Mouse (Mus musculus) left cerebral cortex, adult 8-10 months (tissue): Measurements from ENCODE around the gene Clnk. TPM values are rescaled to one million over a fixed set of nuclear protein-coding genes. Genes with fewer than 3 reads are reported as not detected.

Experiments used
- DNase-seq, 2 experiments: peaks; one replicate each; pipeline ENCODE4 v3.0.0; 2022; ENCODE audit warnings: low spot score in 2 of 2
- total RNA-seq, 4 experiments: library from RNA; stranded (reverse); gene quantifications; 2 replicates each; pipeline ENCODE4 v1.2.4; 2022

Clnk gene
- total RNA-seq, 4 experiments from 2014 or later: 0.22 to 0.39 (median 0.23) TPM; not detected in 1

GRCm38 (mm10) chr5:38857591-38857990 is 19.0 kb downstream of the Clnk start:
- DNase-seq: no peak

DNA sequence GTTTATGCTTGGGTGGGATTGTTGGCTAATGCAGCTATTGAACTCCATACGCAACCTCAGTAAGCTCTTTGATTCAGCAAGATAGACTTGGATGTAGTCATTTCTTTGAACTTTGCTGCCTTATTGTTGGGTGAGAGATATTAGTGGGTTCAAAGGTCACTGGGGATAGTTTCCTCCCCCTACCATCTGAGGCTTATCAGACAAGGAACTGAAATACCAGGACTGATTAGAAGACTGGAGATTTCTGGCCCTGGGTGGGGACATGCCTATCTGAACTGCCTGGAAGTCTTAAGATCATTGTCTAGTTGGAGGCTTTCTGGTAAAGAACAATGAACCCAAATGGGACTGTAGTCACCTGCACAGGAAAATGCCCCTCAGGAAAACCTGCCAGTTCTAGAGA is 26.4 kb downstream of the Clnk start:
- DNase-seq: no peak

DNA sequence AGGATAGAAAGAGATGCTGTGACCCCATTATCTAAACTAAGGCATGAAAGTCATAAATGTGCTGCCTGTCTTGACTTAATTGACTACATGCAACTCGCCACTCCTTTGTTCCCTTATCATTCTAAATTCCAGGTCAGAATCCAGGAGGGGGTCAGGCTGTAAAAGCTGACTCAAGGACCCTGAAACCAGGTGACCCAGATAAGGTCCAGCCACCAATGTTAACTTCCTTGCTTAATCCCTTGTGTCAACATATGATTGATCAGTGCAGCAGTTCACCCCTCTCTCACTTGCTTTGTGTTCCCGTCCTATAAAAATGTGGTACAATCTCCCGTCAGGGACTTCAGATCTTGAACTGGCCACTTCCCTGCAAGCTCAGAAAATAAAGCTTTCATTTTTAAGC is 31.1 kb downstream of the Clnk start:
- no peak for DNase-seq

- DNase-seq: no peak
These were observed 32.3 kb downstream of the Clnk start for GRCm38 (mm10) chr5:38844312-38844711.

DNA sequence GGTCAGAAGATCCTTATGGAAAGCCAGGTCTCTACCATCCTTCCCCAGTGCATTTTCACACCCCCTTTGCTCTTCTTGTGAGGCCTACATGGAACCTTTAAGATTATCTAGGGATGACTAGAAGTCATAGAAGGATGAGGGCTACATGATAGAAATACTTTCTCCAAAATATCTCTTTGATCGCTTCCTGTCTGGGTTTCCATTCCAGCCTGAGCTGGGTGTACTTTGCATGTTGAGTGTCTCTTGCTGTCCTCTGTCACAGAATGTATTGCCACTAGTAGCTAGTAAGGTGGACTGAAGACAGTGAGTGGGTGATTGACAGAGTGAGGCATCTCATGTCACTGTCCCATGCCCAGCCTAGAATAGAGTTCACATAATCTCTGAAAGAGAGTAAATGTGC is 36.6 kb downstream of the Clnk start:
- DNase-seq: no peak

GRCm38 (mm10) chr5:38827310-38827709 is 49.3 kb downstream of the Clnk start:
- no peak for DNase-seq

DNA sequence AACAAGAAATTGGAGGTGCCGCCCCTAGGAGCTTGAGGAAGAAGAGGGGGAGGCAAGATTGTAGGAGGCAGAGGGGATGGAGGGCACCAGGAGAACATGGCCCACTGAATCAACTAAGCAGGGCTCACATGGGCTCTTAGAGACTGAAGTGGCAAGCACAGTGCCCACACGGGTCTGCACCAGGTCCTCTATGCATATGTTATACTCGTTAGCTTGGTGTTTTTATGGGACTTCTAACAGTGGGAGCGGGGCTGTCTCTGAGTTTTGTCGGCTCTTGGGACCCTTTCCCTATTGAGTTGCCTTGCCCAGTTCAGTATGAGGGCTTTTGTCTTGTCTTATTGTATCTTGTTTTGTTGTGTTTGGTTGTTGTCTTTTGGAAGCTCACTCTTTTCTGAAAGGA is 50.0 kb downstream of the Clnk start:
- DNase-seq: no peak

GRCm38 (mm10) chr5:38824132-38824965 is 52.3 kb downstream of the Clnk start:
- no peak for DNase-seq

GRCm38 (mm10) chr5:38813391-38814109 is 63.1 kb downstream of the Clnk start:
- DNase-seq: no peak

DNA sequence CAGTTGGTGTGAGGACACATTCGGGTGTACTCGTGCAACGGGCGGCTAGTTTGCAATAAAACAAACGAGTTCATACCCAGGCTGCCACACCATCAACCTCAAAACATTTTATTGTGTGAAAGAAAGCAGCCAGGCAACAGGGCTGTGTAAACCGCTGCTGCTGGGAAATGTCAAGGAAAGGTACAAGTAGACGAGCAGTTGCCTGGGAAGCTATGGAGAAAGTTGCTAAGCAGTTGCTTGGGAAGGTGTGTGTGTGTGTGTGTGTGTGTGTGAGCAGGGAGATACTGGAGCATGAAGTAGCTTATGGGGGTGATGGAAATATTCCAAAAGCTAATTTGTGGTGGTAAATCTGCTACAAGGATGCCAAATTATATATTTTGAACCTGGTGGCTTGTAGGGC is 63.7 kb downstream of the Clnk start:
- DNase-seq: no peak

DNA sequence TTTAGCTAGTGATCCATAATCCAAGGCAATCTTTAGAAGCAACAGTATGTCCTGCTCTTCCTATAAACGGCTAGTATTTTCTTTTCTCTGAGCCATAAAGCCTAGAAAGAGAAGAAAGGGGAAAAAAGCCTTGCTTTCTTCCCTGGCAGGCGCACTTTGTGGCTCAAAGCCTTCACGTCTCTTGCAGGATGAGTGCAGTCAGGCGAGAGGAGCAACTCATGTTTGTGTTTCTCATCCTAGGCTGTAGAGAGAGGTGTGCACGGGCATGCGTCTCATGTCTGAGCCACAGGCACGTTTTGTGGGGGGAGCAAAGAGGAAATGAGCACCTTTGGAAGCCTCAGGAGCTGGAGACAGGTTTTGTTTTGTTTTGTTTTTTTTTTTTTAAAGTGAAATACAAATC is 64.2 kb downstream of the Clnk start:
- no peak for DNase-seq

- no peak for DNase-seq
These were observed 77.7 kb downstream of the Clnk start for GRCm38 (mm10) chr5:38798910-38799309.

- no peak for DNase-seq
These were observed 81.5 kb downstream of the Clnk start for GRCm38 (mm10) chr5:38795139-38795538.

DNA sequence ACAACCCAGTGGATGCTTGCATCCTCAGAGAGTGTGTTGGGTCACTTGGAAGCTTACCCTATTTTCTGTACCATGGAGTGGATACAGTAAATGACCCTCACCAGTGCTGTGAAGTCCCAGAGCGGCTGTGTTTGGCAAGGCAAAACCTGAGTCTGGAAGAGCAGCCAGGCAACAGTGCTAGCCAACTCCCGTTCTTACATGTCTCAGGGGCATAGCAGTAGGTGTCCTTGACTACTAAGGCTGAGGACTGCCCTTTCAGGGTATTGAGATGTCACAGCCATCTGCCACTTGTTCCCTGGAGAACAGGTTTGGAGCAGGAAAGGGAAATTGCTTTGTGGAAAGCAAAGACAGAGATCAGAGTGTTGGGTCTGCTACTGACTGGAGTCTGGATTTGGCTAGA is 85.5 kb downstream of the Clnk start:
- no peak for DNase-seq

DNA sequence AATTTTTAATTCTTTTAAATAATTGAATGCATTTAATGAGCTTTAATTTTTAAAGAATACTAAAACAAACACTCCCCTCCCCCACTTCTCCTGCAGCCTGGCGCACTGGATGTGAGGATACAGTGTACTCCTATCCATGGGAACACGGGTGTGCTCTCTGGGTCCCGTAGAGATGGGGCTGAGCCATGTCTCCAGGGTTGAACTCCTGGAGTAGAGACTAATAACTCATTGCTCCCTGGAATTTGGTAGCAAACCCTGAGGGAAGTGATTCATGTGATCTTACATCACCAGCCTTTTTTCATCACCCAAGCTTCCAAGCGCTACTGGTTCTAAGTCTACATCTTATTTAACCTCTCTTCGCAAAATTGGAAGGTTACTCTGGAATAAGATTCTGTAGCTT is 87.8 kb downstream of the Clnk start:
- DNase-seq: no peak

DNA sequence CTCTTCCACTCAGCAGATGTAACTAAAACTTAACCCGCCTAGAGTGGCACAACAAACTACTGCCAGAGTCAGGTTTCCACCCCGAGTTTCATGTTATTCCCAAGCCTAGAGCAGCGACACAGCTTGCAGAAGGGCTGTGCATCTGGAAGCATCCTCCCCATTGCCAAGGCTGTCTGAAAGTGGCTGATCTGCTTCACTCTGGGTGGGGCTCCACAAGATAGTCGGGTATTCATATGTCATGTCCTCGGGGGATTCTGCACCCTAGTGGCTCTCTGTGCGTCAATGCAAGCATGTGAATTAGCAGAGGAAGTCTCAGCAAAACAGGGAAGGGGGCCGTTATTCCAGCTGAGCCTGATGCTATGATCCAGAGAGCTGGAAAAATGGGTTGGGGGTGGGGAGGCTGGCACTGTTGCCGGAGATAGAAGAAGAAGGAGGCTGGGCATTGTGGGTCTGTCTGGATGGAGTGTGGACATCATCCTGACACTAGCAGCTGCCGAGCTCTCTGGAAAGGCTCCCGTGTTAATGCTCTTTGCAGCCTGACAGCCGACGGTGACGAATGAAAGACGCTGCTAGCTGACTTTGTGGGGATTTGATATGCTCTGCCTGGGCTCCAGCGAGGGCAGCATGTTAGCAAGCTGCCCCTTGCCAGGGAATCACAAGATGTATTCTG is 88.6 kb downstream of the Clnk start:
- DNase-seq: peak; percentile 10 to 19

DNA sequence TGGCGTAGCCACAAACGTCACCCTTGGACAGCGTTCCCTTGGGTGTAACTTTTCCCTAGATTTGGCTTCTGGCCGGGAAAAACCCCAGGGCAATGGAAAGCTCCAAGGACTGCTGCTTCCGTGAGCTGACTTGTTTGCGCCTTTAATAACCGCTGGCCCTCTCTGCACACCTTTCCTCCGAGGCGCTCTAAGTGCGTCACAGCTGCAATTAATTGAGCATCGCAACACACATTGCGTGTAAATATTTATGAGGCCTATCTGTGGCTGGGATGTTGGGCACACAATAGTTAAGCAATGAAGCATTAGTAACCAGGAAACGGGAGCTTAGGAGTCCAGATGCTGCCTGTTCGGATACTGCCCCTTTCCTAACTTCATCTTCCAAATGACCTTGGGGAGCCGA is 90.5 kb downstream of the Clnk start:
- DNase-seq: no peak

- DNase-seq: no peak
These were observed 90.9 kb downstream of the Clnk start for GRCm38 (mm10) chr5:38785686-38786085.

GRCm38 (mm10) chr5:38781813-38782212 is 94.8 kb downstream of the Clnk start:
- DNase-seq: peak in 1 of 2 experiments; percentile 74

DNA sequence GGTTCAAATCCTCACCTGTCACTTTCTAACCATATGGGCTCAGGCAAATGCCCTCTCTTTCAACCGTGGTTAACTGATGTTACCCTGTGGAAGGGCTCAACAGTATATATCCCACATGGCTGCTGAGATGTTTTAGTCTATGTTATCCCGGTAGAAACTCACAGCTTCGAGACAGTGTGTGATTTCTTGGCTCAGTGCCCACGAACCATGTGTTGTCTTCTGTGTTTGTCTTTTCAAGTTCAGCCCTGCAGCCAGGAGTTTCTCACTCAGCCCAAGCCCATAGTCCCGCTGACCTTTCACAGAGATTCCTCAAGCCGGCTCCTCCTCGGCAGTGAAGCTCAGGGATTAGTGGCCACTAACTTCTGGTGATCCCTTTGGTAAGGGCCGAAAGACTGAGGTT is 96.0 kb downstream of the Clnk start:
- no peak for DNase-seq

DNA sequence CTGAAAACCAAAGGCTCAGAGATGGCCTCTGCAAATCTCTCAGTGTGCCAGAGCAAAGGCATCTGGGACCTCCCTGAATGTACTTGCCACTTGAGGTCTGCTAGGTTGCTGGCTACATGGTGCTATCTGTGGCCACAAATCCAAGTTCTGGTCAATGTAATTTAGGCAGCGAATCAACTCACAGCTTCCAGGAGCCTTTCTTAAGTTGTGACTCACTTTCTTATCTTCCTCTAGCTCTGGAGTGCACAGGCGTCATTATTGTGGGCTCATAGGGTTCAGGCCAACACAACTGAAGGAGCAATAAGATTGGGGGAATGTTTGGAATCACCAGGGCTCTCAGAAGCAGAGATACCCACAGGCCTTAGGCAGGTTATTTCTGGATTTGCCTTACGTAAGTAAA is 96.6 kb downstream of the Clnk start:
- DNase-seq: no peak

DNA sequence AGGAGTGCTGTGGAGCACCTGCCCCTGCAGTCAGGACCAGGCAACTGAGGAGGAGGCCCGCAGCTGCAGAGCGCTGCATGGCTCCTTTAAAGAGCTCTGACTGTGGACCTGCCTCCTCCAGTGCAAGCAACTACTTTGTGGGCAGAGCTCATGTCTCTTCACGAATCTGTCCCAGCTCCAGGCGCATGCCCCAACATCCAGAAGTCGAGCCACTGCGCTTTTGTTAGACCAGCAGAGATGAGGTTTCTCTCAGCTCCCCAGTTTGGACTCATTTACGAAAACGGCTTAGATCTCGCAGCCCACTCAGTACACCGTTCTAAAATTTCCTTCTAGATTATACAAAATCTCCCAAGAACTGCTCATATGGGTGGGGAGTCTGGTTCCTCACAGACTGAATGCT is 101.1 kb downstream of the Clnk start:
- peak in 1 of 2 experiments; percentile 38 for DNase-seq
